Mouse (Mus musculus): ENCODE measurements around the gene Hdac2. TPM values are rescaled to one million over a fixed set of nuclear protein-coding genes. Genes with fewer than 3 reads are reported as not detected.

Gene Hdac2
- polyA plus RNA-seq, 1 experiment = 395 TPM

- Histone ChIP-seq H3K4me1 (ENCODE audit: control insufficient read depth, insufficient read depth, low read length) (no peaks in the 10 kb centered on the region), H3K27ac (ENCODE audit: insufficient read depth, low read depth, low read length) (no peak overlapping the region), H3K4me3 (ENCODE audit: insufficient read depth, low read depth, low read length) (no peak overlapping the region)
- WGBS = 93% methylated on average over 4 of the region's 4 CpGs
- no peak for TF ChIP-seq CTCF (IDR thresholded peaks at IDR 0.05; ENCODE audit: insufficient read depth, low read depth, low read length)
- TF ChIP-seq POLR2A (IDR thresholded peaks at IDR 0.05; ENCODE audit: insufficient read depth, low read depth, low read length) = no peak
These were observed 7.5 kb downstream of the Hdac2 start for GRCm38 (mm10) chr10:36981866-36982265.

DNA sequence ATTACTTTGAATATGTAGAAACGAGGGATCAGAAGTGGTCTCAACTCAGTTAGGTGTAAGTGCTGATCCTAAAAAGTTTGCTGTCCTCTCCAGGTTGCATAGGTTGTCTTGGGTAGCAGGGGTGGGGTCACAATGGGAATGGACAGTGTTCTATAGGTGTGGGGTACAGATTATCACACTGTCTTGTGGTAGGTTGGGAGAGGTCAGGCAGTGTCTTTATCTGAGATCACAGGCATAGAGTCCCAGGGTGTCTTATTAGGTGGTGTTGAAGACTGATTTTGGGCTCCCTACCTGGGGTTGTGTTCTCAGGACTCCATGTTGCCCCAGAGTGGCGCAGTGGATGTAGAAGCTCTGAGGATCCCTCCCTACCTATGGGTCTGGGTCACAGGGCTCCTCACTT, 17.8 kb downstream of the Hdac2 start:
- H3K27ac ChIP-seq (ENCODE audit: insufficient read depth, low read depth, low read length) = no peak overlapping the region
- WGBS = 100% methylated on average over 2 of the region's 2 CpGs
- TF ChIP-seq CTCF (IDR thresholded peaks at IDR 0.05; ENCODE audit: insufficient read depth, low read depth, low read length) (no peak), POLR2A (IDR thresholded peaks at IDR 0.05; ENCODE audit: insufficient read depth, low read depth, low read length) (no peak)
- H3K4me3 ChIP-seq (ENCODE audit: insufficient read depth, low read depth, low read length) = no peak overlapping the region
- H3K4me1 ChIP-seq (ENCODE audit: control insufficient read depth, insufficient read depth, low read length) = no peaks in the 10 kb centered on the region

- TF ChIP-seq CTCF (IDR thresholded peaks at IDR 0.05; ENCODE audit: insufficient read depth, low read depth, low read length) = no peak
- no peak for TF ChIP-seq POLR2A (IDR thresholded peaks at IDR 0.05; ENCODE audit: insufficient read depth, low read depth, low read length)
These were observed 26.5 kb downstream of the Hdac2 start for GRCm38 (mm10) chr10:37000839-37001238.

GRCm38 (mm10) chr10:37014274-37015107, 40.1 kb downstream of the Hdac2 start:
- TF ChIP-seq CTCF (IDR thresholded peaks at IDR 0.05; ENCODE audit: insufficient read depth, low read depth, low read length) = no peak
- TF ChIP-seq POLR2A (IDR thresholded peaks at IDR 0.05; ENCODE audit: insufficient read depth, low read depth, low read length) = no peak
- no peaks in the 10 kb centered on the region for H3K4me1 ChIP-seq (ENCODE audit: control insufficient read depth, insufficient read depth, low read length)
- no peak overlapping the region for H3K4me3 ChIP-seq (ENCODE audit: insufficient read depth, low read depth, low read length)
- no peak overlapping the region for H3K27ac ChIP-seq (ENCODE audit: insufficient read depth, low read depth, low read length)
- WGBS = 52% methylated on average over 8 of the region's 8 CpGs

More at GRCm38 (mm10) chr10:37000839-37001238, 26.5 kb downstream of the Hdac2 start:
- Histone ChIP-seq H3K4me1 (ENCODE audit: control insufficient read depth, insufficient read depth, low read length) (peaks cover 3% of the 10 kb centered on the region; the same call in 1 of the 2 replicates), H3K4me3 (ENCODE audit: insufficient read depth, low read depth, low read length) (no peak overlapping the region), H3K27ac (ENCODE audit: insufficient read depth, low read depth, low read length) (no peak overlapping the region)
- 81% methylated on average over 2 of the region's 2 CpGs for WGBS

DNA sequence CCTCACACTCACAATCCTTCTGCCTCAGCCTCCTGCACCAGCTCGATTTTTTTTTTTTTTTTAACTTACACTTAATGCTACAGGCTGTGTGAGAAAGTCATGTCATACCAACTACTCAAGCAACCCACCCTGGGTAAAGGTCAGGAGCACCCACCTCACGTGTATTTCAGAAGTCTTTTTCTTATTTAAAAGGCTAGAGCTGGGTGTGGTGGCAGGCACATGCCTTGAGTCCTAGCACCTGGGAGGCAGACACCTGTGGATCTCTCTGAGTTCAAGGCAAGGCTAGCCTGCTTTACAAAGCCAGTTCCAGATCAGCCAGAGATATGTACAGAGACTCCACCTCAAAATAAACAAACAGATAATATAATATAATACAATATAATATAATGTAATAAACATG, 41.4 kb downstream of the Hdac2 start:
- H3K4me3 ChIP-seq (ENCODE audit: insufficient read depth, low read depth, low read length) = no peak overlapping the region
- H3K4me1 ChIP-seq (ENCODE audit: control insufficient read depth, insufficient read depth, low read length) = no peaks in the 10 kb centered on the region
- no peak overlapping the region for H3K27ac ChIP-seq (ENCODE audit: insufficient read depth, low read depth, low read length)
- TF ChIP-seq POLR2A (IDR thresholded peaks at IDR 0.05; ENCODE audit: insufficient read depth, low read depth, low read length) (no peak), CTCF (IDR thresholded peaks at IDR 0.05; ENCODE audit: insufficient read depth, low read depth, low read length) (no peak)
- WGBS = 70% methylated on average over 2 of the region's 2 CpGs

GRCm38 (mm10) chr10:37016200-37016599, 41.9 kb downstream of the Hdac2 start:
- no peak overlapping the region for H3K4me3 ChIP-seq (ENCODE audit: insufficient read depth, low read depth, low read length)
- 94% methylated on average over 2 of the region's 2 CpGs for WGBS
- no peak overlapping the region for H3K27ac ChIP-seq (ENCODE audit: insufficient read depth, low read depth, low read length)
- TF ChIP-seq CTCF (IDR thresholded peaks at IDR 0.05; ENCODE audit: insufficient read depth, low read depth, low read length) = no peak
- no peak for TF ChIP-seq POLR2A (IDR thresholded peaks at IDR 0.05; ENCODE audit: insufficient read depth, low read depth, low read length)
- no peaks in the 10 kb centered on the region for H3K4me1 ChIP-seq (ENCODE audit: control insufficient read depth, insufficient read depth, low read length)

- Histone ChIP-seq H3K27ac (ENCODE audit: insufficient read depth, low read depth, low read length) (no peak overlapping the region), H3K4me1 (ENCODE audit: control insufficient read depth, insufficient read depth, low read length) (no peaks in the 10 kb centered on the region), H3K4me3 (ENCODE audit: insufficient read depth, low read depth, low read length) (no peak overlapping the region)
- 44% methylated on average over 1 of the region's 1 CpGs for WGBS
- TF ChIP-seq CTCF (IDR thresholded peaks at IDR 0.05; ENCODE audit: insufficient read depth, low read depth, low read length) (no peak), POLR2A (IDR thresholded peaks at IDR 0.05; ENCODE audit: insufficient read depth, low read depth, low read length) (no peak)
These were observed 50.0 kb downstream of the Hdac2 start for GRCm38 (mm10) chr10:37024301-37024700.

- WGBS = 68% methylated on average over 2 of the region's 2 CpGs
- Histone ChIP-seq H3K4me3 (ENCODE audit: insufficient read depth, low read depth, low read length) (no peak overlapping the region), H3K27ac (ENCODE audit: insufficient read depth, low read depth, low read length) (no peak overlapping the region), H3K4me1 (ENCODE audit: control insufficient read depth, insufficient read depth, low read length) (no peaks in the 10 kb centered on the region)
- no peak for TF ChIP-seq CTCF (IDR thresholded peaks at IDR 0.05; ENCODE audit: insufficient read depth, low read depth, low read length)
- TF ChIP-seq POLR2A (IDR thresholded peaks at IDR 0.05; ENCODE audit: insufficient read depth, low read depth, low read length) = no peak
These were observed 54.3 kb downstream of the Hdac2 start for GRCm38 (mm10) chr10:37028651-37029050.

GRCm38 (mm10) chr10:37035090-37035497, 60.8 kb downstream of the Hdac2 start:
- no peak overlapping the region for H3K4me3 ChIP-seq (ENCODE audit: insufficient read depth, low read depth, low read length)
- TF ChIP-seq POLR2A (IDR thresholded peaks at IDR 0.05; ENCODE audit: insufficient read depth, low read depth, low read length) (no peak), CTCF (IDR thresholded peaks at IDR 0.05; ENCODE audit: insufficient read depth, low read depth, low read length) (no peak)
- 87% methylated on average over 7 of the region's 7 CpGs for WGBS
- no peaks in the 10 kb centered on the region for H3K4me1 ChIP-seq (ENCODE audit: control insufficient read depth, insufficient read depth, low read length)
- H3K27ac ChIP-seq (ENCODE audit: insufficient read depth, low read depth, low read length) = no peak overlapping the region

Data from olfactory bulb, adult 2 months (tissue).